Comparison of ENCODE assay signal across 19 mouse cellular contexts in genomic region chr14:62778095-62778494, GRCm38 (mm10). TPM values are rescaled to one million over a fixed set of nuclear protein-coding genes. Genes with fewer than 3 reads are reported as not detected.
DNase-seq lines count a peak whose midpoint lies in the region; TF ChIP-seq lines count a peak whose summit lies in the region.
"Had no signal": no experiment of that assay in that cellular context is flagged by ENCODE, and none has a peak within 500 bp of the region (broad histone marks: within the 10 kb centered on the region; RNA-seq: fewer than 3 reads in every experiment).

No protein-coding gene starts in this region.

- H3K36me3 ChIP-seq in macrophage (ENCODE audit: inconsistent target) = no peaks in the 10 kb centered on the region
- H3K36me3 ChIP-seq: embryonic facial prominence, embryonic 12.5 days; forebrain, embryonic 12.5 days; G1E; heart, embryonic 10.5 days; hindbrain, embryonic 12.5 days had no signal

- WGBS in macrophage (ENCODE audit: missing documents) = 55% methylated on average over 9 of the region's 9 CpGs

- no peak overlapping the region for H3K4me3 ChIP-seq in bone marrow macrophage, adult 2 months (ENCODE audit: insufficient read depth, low read length)
- H3K4me3 ChIP-seq in macrophage (ENCODE audit: inconsistent target) = no peak overlapping the region
- H3K4me3 ChIP-seq: embryonic facial prominence, embryonic 12.5 days; forebrain, embryonic 12.5 days; heart, embryonic 10.5 days; hindbrain, embryonic 12.5 days had no signal

- H3K27ac ChIP-seq in bone marrow macrophage, adult 2 months (ENCODE audit: insufficient read depth, low read depth, low read length) = peak overlapping the region; percentile 28
- 0 out of 2 replicates have a peak overlapping the region, but pooled peaks have one; percentile 10 for H3K27ac ChIP-seq in macrophage
- H3K27ac ChIP-seq: embryonic facial prominence, embryonic 12.5 days; forebrain, embryonic 12.5 days; heart, embryonic 10.5 days; hindbrain, embryonic 12.5 days had no signal

- H3K4me1 ChIP-seq in bone marrow macrophage, adult 2 months (ENCODE audit: control insufficient read depth, insufficient read depth, low read length) = peaks cover 28% of the 10 kb centered on the region
- H3K4me1 ChIP-seq: embryonic facial prominence, embryonic 12.5 days; forebrain, embryonic 12.5 days; hindbrain, embryonic 12.5 days had no signal

- no peak for TF ChIP-seq CTCF in bone marrow macrophage, adult 2 months (IDR thresholded peaks at IDR 0.05; ENCODE audit: low read depth, low read length)

- no peaks in the 10 kb centered on the region for H3K79me2 ChIP-seq in macrophage (ENCODE audit: inconsistent target)

- DNase-seq in heart, adult 11 months = peak; percentile 11
- no peak for DNase-seq in heart, adult 18-20 months
- no peak for DNase-seq in kidney, adult 8-10 months
- DNase-seq in left cerebral cortex, adult 8-10 months (ENCODE audit: low spot score in 2 of 2) = no peak
- DNase-seq in frontal cortex, adult 2 months (ENCODE audit: extremely low spot score in 1 of 2, low spot score in 1 of 2) = no peak
- DNase-seq: adrenal gland, postnatal 25 days; cerebellum, adult 11 months; cerebellum, adult 9-10 months; cerebellum, postnatal 25 days; heart, postnatal 10 days; heart, postnatal 4 days; kidney, adult 11 months had no signal

- TF ChIP-seq POLR2A in bone marrow macrophage, adult 2 months (IDR thresholded peaks at IDR 0.05; ENCODE audit: borderline replicate concordance, low read depth, low read length) = no peak

RNA-seq across cellular contexts. Expression of gene Ints6, which starts 17.1 kb away (rescaled TPM):
- total RNA-seq in heart, adult 18-20 months (2021) = 10 to 100 TPM; 17.6 to 21.5 TPM
- 20.1 and 26.7 TPM in 2 replicates for polyA plus RNA-seq in bone marrow macrophage, adult 2 months (2012; ENCODE audit: insufficient read depth, insufficient read length, missing spikeins)
- total RNA-seq in macrophage (2018; cell fraction: chromatin; rRNA removed) = 100 to 1,000 TPM in 23 of 26 experiments, 10 to 100 TPM in 3; 61.9 to 384 (median 172) TPM
- 10 to 100 TPM; 19.0 to 61.3 (median 35.8) TPM for total RNA-seq in macrophage (2018; cell fraction: cytosol; rRNA removed)
- total RNA-seq in macrophage (2018; cell fraction: nucleus; rRNA removed) = 100 to 1,000 TPM in 14 of 26 experiments, 10 to 100 TPM in 12; 59.7 to 238 (median 101) TPM
- polyA plus RNA-seq in macrophage (2018) = 12.6 to 46.3 TPM (median 19.6 TPM) in 3 replicates
- total RNA-seq in left cerebral cortex, adult 8-10 months (2022) = 10 to 100 TPM; 31.2 to 45.7 (median 41.1) TPM
- 15.4 and 24.3 TPM in 2 replicates for polyA plus RNA-seq in frontal cortex, adult 2 months (2012; rRNA removed)

RNA-seq across cellular contexts. Expression of gene Wdfy2, which starts 59.4 kb away (rescaled TPM):
- total RNA-seq in heart, adult 18-20 months (2021) = 1 to 10 TPM; 6.4 to 6.9 TPM
- polyA plus RNA-seq in bone marrow macrophage, adult 2 months (2012; ENCODE audit: insufficient read depth, insufficient read length, missing spikeins) = 80.6 and 83.5 TPM in 2 replicates
- 100 to 1,000 TPM; 188 to 417 (median 275) TPM for total RNA-seq in macrophage (2018; cell fraction: chromatin; rRNA removed)
- 100 to 1,000 TPM in 14 of 26 experiments, 10 to 100 TPM in 12; 81.4 to 123 (median 102) TPM for total RNA-seq in macrophage (2018; cell fraction: cytosol; rRNA removed)
- total RNA-seq in macrophage (2018; cell fraction: nucleus; rRNA removed) = 100 to 1,000 TPM; 184 to 344 (median 215) TPM
- polyA plus RNA-seq in macrophage (2018) = 45.8 to 65.5 TPM (median 65.1 TPM) in 3 replicates
- total RNA-seq in left cerebral cortex, adult 8-10 months (2022) = 10 to 100 TPM; 11.9 to 13.6 (median 13.3) TPM
- 11.9 and 12.4 TPM in 2 replicates for polyA plus RNA-seq in frontal cortex, adult 2 months (2012; rRNA removed)
